Mouse (Mus musculus) limb, embryonic 12.5 days (tissue): ENCODE measurements around the gene Emc8. TPM values are rescaled to one million over a fixed set of nuclear protein-coding genes. Genes with fewer than 3 reads are reported as not detected.

Experiments used
- ATAC-seq: fragments of 200-750 bp; cut with Nextera tagmentation; 2 replicates; pipeline ENCODE4 v1.8.0; 2017; ENCODE audit warnings: low read depth, moderate TSS enrichment; ENCODE audit not compliant: insufficient number of reproducible peaks, insufficient read depth, low FRiP score, low TSS enrichment
- H3K27ac ChIP-seq: fragments of 300-500 bp; sonication (generic); 2 replicates; pipeline ENCODE4 v1.5.1; 2016; ENCODE audit warnings: mild to moderate bottlenecking, moderate library complexity
- H3K27me3 ChIP-seq: fragments of 300-500 bp; sonication (generic); 2 replicates; pipeline ENCODE4 v1.6.1; 2016; ENCODE audit warnings: mild to moderate bottlenecking, moderate library complexity
- H3K36me3 ChIP-seq: fragments of 300-500 bp; sonication (generic); 2 replicates; pipeline ENCODE4 v1.6.1; 2016; ENCODE audit warnings: mild to moderate bottlenecking, moderate library complexity
- H3K4me1 ChIP-seq: fragments of 300-500 bp; sonication (generic); replicated peaks from 2 replicates; pipeline ENCODE4 v1.6.1; 2016
- H3K4me2 ChIP-seq: fragments of 300-500 bp; sonication (generic); 2 replicates; pipeline ENCODE4 v1.6.1; 2016; ENCODE audit warnings: mild to moderate bottlenecking, moderate library complexity
- H3K4me3 ChIP-seq: fragments of 300-500 bp; sonication (generic); replicated peaks from 2 replicates; pipeline ENCODE4 v1.5.1; 2016; ENCODE audit warnings: mild to moderate bottlenecking
- H3K9ac ChIP-seq: fragments of 300-500 bp; sonication (generic); replicated peaks from 2 replicates; pipeline ENCODE4 v1.6.1; 2016; ENCODE audit warnings: mild to moderate bottlenecking, moderate library complexity
- H3K9me3 ChIP-seq: fragments of 300-500 bp; sonication (generic); 2 replicates; pipeline ENCODE4 v1.6.1; 2016; ENCODE audit warnings: mild to moderate bottlenecking, moderate library complexity
- WGBS: fragments of 180-500 bp; shearing (Covaris S2); methylation state at CpG from one replicate; pipeline ENCODE4 v1.1.7; 2016; 5-methylcytosine and 5-hydroxymethylcytosine counted together
- polyA plus RNA-seq: library from polyadenylated mRNA; unstranded; fragments of >200 nt; fragmentation: Nextera tagmentation; extraction: Ambion mirVana; gene quantifications from 2 replicates; pipeline ENCODE4 v1.2.1, GENCODE M21; 2016

Emc8 gene
- polyA plus RNA-seq, 1 experiment from 2014 or later, result 294 TPM

DNA sequence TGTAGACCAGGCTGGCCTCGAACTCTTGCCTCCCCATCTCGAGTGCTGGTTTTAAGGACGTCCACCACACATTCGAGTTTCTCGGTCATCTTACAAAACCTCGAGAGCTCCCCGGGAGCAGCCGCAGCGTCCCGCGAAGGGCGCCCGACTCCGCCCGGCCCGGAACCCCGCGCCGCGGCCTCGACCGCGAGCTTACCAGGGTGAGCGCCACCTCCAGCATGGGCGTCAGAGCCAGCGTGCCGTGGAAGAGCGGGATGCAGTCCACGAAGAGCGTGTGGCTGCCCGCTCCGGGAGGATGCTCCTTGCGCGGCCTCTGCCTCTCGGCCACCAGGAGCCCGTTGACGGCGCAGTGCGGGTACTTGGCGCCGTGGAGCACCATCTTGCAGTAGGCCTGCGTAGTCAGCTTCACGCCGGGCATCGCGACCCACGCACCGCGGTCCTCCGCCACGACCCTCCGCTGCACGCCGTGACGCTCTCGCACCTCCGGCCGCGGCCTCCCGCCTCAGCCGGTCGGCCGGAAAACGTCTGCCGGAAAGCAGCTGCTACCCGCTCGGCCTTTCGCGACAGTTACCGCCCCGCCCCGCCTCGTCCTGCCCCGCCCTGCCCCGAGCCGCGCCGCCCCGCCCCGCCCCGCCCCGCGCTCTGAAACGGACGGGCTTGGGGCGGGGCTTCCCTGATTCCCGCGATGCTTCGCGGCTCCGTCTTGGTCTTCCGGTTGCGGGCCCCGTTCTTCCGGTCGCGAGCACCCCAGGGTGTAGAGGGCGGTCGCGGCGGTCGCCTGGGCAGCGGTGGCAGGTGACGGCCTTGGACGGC is 606 bp downstream of the Emc8 start, which contains the start of the genes Gm27021 and Cox4i1:
TSS of gene Gm27021 (minus strand) at position 519 of the 813 bp plus-strand sequence.
TSS of gene Cox4i1 (plus strand) at position 662 of the 813 bp plus-strand sequence.
- Histone ChIP-seq H3K9me3 (no peaks in the 10 kb centered on the region), H3K4me1 (peaks cover 43% of the 10 kb centered on the region), H3K4me3 (peak within 1 kb of the TSS; percentile 96), H3K27ac (peak within 1 kb of the TSS; percentile 89), H3K36me3 (peaks cover 56% of the 10 kb centered on the region), H3K9ac (peak within 1 kb of the TSS; percentile 95), H3K27me3 (no peaks in the 10 kb centered on the region), H3K4me2 (peak within 1 kb of the TSS; percentile 88)
- peak; percentile 81 for ATAC-seq
- under 1% methylated on average over 104 of the region's 105 CpGs for WGBS

DNA sequence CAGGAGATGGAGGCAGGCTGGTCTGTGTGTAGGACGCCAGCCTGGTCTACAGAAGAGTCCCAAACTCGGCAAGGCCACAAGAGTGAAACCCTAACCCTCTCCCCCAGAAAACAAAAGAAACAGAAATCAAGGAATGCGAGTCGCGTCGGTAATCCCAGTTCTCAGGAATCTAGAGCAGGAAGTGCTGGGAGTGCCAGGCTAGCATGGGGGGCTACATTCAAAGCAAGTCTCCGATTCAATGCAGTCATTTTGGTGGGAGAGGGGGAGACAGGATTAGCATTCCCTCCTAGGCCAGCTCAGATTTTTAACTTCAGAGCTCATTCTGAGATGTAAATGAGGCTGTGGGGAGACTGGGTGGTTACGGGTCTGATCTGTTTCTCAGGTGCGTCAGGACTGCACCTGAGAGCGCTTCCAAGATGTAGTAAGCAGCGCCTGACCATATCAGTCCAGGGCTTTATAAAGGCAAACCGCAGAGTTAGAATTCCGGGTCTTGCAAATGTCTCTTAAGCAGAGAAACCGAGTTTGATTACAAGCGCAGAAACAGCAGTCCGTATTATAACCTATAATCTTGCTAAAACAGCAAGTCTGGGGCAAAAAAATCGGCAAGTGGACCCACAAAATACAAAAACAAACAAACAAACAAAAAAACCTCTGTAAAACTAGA is 1.4 kb downstream of the Emc8 start:
- Histone ChIP-seq H3K4me3 (peak overlapping the region; percentile 96), H3K36me3 (peaks cover 48% of the 10 kb centered on the region), H3K4me2 (peak overlapping the region; percentile 88), H3K27me3 (no peaks in the 10 kb centered on the region), H3K4me1 (peaks cover 43% of the 10 kb centered on the region), H3K27ac (peak overlapping the region; percentile 89), H3K9me3 (no peaks in the 10 kb centered on the region), H3K9ac (peak overlapping the region; percentile 95)
- no peak for ATAC-seq
- 4% methylated on average over 17 of the region's 17 CpGs for WGBS

DNA sequence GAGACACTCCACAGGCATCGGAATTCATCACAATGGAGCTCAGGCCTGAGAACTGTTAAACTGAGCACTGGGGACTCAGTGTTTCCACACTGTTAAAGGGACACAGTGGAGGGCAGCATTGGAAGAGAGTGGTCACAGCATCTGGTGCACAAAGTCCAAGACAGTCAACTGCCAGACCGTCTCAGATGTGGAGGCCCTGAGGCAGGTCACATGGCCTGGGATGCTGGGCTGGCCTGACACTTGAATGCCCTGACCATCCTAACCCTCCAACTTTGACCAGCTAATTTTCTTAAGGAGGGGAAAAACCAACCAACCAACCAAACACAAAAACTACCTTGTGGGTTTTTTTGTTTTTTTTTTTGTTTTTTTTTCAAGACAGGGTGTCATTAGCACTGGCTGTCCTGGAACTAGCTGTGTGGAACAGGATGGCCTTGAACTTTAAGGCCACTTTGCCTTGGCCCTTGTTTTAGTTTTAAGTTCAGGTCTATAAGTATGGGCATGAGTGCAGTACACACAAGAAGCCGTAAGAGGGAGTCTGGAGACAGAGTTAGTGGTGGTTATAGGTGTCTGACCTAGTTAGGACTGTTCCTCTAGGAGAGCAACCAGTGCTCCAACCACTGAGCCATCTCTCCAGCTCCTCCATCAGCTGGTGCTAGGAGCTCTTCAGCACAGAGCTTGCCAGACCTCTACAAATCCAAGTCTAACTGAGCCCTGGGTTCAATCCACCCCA is 2.5 kb downstream of the Emc8 start:
- WGBS, result 77% methylated on average over 3 of the region's 3 CpGs
- no peak overlapping the region for H3K27ac ChIP-seq

DNA sequence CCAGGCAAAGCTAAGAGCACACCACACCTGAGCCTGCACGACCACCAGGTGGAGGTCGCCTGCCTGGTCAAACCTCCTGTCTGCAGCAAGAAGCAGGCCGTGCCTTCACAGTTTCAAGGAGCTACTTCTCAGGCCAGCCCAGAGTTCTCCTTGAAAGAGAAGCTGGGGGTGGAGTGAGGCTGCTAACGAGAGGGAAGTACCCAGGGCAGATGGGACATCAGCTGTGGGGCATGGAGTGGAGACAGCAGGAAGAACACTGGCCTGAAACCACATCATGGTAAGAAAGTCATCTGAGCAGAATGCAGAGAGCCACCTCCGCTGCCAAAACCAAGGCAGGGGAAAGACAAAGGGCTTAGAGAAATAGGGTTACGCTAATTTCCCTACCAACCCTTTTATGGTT is 3.8 kb downstream of the Emc8 start:
- ATAC-seq, result no peak
- WGBS, result 80% methylated on average over 6 of the region's 6 CpGs
- Histone ChIP-seq H3K27ac (no peak overlapping the region), H3K36me3 (peaks cover 41% of the 10 kb centered on the region), H3K9ac (no peak overlapping the region), H3K4me2 (no peak overlapping the region), H3K27me3 (no peaks in the 10 kb centered on the region), H3K4me1 (peaks cover 35% of the 10 kb centered on the region), H3K9me3 (no peaks in the 10 kb centered on the region), H3K4me3 (no peak overlapping the region)

More for the DNA sequence above, 2.5 kb downstream of the Emc8 start:
- no peaks in the 10 kb centered on the region for H3K27me3 ChIP-seq
- H3K4me3 ChIP-seq, result peak overlapping the region; percentile 96
- peak overlapping the region; percentile 88 for H3K4me2 ChIP-seq
- ATAC-seq, result no peak
- H3K36me3 ChIP-seq, result peaks cover 42% of the 10 kb centered on the region
- H3K9me3 ChIP-seq, result no peaks in the 10 kb centered on the region
- peak overlapping the region; percentile 95; the same call in 1 of the 2 replicates for H3K9ac ChIP-seq
- H3K4me1 ChIP-seq, result peaks cover 41% of the 10 kb centered on the region

DNA sequence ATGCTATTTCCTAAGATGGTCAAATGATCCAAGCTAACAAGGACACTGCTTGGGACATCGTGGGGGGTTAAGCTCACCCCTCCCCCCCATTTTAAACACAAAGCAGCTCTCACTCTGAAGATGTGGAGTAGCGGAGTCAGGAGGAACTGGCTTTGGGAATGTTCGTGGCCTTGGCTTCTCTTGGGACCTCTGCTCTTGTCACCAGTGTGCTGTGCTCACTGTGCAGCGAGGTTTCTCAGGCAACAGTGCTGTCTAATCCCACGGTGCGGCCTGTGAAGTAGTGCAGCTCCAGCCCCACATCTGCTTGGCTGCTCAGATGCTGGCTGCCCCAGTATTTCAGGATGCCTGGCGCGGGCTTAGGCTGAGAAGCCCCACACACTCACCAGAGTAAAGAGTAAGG is 11.0 kb downstream of the Emc8 start:
- Histone ChIP-seq H3K9me3 (no peaks in the 10 kb centered on the region), H3K4me1 (no peaks in the 10 kb centered on the region), H3K27ac (no peak overlapping the region), H3K4me2 (no peak overlapping the region), H3K4me3 (no peak overlapping the region), H3K27me3 (no peaks in the 10 kb centered on the region), H3K36me3 (peaks cover 84% of the 10 kb centered on the region), H3K9ac (no peak overlapping the region)
- ATAC-seq, result no peak
- 93% methylated on average over 8 of the region's 8 CpGs for WGBS

DNA sequence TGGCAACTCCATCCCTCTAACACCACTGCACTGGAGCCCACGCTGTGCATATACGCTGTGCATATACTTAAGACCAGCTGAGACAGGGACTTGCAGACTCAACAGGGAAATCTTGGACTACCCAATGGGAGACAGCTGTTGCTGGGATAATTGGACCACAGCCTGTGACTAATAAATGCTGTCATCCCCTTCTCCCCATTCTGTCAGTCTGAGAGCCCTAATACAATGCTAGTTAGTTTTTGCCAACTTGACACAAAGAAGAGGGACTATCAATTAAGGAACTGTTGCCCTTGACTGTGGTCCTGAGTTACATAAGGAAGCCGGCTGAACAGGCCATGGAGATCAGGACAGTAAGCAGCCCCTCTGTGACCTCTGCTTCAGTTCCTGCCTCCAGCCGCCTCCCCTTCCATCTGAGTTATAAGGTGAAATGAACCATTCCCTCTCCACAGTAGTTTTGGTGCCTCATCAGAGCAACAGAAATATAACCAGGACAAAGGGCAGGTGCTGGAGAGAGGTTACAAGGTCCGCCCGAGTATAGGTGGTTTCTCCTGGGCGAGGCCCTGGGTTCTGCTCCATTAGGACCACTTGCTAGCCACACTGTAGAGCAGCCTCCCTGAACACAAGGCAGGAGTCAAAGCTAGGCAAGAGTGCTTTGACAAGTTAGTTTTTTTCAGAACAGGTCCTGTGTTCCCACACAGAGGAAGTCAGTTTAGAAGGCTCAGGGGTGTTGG is 11.9 kb downstream of the Emc8 start:
- Histone ChIP-seq H3K9me3 (no peaks in the 10 kb centered on the region), H3K4me3 (no peak overlapping the region), H3K4me1 (no peaks in the 10 kb centered on the region), H3K27ac (no peak overlapping the region), H3K4me2 (no peak overlapping the region), H3K27me3 (no peaks in the 10 kb centered on the region), H3K9ac (no peak overlapping the region), H3K36me3 (peaks cover 84% of the 10 kb centered on the region)
- WGBS, result 94% methylated on average over 7 of the region's 7 CpGs
- ATAC-seq, result no peak

DNA sequence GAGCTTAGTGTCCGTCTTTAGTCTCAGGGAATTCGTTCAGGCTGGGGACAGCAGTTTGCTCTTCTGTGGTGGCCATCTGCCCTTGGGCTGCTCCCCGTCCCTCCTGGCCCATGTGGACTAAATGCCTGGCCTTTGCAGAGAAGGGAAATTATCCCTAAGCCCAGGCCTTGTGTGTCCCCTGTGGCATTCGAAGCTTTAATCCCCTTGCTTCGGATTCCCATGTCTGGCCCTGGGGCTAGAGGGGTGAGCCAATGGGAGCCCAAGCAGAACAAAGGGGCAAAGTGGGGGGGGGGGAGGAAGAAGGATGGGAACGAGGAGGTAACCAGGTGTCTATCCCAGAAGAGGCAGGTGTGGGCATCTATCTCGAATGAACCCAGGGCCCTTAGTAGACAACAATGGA is 20.8 kb downstream of the Emc8 start, which contains the start of gene 1190005I06Rik:
TSS of gene 1190005I06Rik (minus strand) at position 101 of the 400 bp plus-strand sequence.
- 59% methylated on average over 7 of the region's 7 CpGs for WGBS
- Histone ChIP-seq H3K9me3 (no peaks in the 10 kb centered on the region), H3K27ac (no peak within 1 kb of the TSS)

DNA sequence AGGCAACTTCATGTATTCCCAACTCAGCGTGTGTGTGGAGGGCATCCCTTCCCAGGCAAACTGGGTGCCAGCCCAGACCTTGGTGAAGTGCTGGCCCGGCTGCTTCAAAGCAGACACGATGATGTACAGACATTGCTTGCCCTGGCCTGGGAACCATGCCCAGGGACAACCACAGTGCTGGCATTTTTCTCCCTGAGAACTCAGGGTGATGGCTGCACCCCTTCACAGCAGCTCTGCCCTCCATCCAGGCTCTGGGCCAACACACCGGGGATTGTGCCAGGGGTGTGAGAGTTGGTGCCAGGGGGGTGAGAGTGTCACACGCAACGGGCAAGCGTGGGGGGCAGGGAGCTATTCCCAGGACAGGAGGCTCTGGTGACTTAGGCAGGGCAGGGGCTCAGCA is 23.7 kb downstream of the Emc8 start:
- Histone ChIP-seq H3K4me3 (no peak overlapping the region), H3K27ac (no peak overlapping the region), H3K36me3 (no peaks in the 10 kb centered on the region), H3K9me3 (no peaks in the 10 kb centered on the region), H3K9ac (no peak overlapping the region), H3K27me3 (no peaks in the 10 kb centered on the region), H3K4me1 (no peaks in the 10 kb centered on the region; the same call in 1 of the 2 replicates), H3K4me2 (no peak overlapping the region)
- 84% methylated on average over 7 of the region's 7 CpGs for WGBS
- ATAC-seq, result no peak

More for the DNA sequence above, 20.8 kb downstream of the Emc8 start, which contains the start of gene 1190005I06Rik:
- no peak within 1 kb of the TSS for H3K9ac ChIP-seq
- no peak within 1 kb of the TSS for H3K4me2 ChIP-seq
- H3K4me3 ChIP-seq, result no peak within 1 kb of the TSS
- no peak for ATAC-seq
- no peaks in the 10 kb centered on the region; the same call in 1 of the 2 replicates for H3K4me1 ChIP-seq
- peaks cover 10% of the 10 kb centered on the region; the same call in 1 of the 2 replicates for H3K36me3 ChIP-seq
- H3K27me3 ChIP-seq, result no peaks in the 10 kb centered on the region

DNA sequence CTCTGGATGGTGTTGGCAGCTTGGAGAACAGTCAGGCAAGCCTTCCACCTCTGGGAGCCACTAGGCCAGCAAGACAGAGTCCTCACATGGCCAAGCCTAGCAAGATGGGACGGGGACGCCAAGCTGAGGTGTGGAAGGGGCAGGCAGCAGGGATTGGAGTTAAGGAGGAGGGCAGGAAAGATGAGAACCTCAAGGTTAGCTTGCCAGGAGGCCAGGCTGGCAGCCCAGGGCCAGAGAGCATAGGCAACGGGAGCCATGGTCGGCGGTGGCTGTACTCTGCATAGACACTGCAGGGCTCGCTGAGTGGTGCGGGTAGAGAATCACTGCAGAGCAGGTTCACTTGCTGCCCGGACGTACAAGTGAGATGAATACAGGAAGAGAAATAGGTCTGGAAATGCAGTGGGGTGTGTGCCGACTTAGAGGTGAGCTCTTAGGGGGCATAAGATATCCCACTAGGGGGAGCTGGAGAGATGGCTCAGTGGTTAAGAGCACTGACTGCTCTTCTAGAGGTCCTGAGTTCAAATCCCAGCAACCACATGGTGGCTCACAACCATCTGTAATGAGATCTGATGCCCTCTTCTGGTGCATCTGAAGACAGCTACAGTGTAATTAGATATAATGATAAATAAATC is 26.2 kb downstream of the Emc8 start:
- no peak overlapping the region for H3K27ac ChIP-seq

DNA sequence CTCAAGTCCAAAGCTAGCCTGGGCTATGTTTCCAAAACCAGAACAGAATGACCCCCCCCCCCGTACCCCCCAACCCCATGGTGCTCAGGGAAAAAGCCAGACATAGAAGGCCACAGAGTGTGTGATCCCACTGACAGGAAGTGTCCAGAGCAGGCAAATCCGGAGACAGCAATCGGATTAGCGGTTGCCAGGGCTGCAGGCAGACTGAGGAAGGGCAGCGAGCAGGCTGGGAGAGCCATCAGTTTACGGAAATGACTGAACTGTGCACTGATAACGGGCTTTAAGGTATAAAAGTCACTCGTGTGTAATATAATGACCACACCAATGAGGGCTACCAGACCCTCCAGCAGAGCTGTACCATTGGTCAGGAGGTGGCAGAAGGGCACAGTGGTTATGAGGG is 27.1 kb downstream of the Emc8 start:
- Histone ChIP-seq H3K27ac (no peak overlapping the region), H3K4me1 (no peaks in the 10 kb centered on the region; the same call in 1 of the 2 replicates), H3K27me3 (no peaks in the 10 kb centered on the region), H3K36me3 (no peaks in the 10 kb centered on the region), H3K9me3 (no peaks in the 10 kb centered on the region), H3K4me3 (no peak overlapping the region), H3K4me2 (no peak overlapping the region), H3K9ac (no peak overlapping the region)
- 37% methylated on average over 8 of the region's 8 CpGs for WGBS
- no peak for ATAC-seq

More for the DNA sequence above, 26.2 kb downstream of the Emc8 start:
- 79% methylated on average over 10 of the region's 10 CpGs for WGBS
- H3K4me1 ChIP-seq, result no peaks in the 10 kb centered on the region; the same call in 1 of the 2 replicates
- H3K9ac ChIP-seq, result no peak overlapping the region
- ATAC-seq, result no peak
- H3K9me3 ChIP-seq, result no peaks in the 10 kb centered on the region
- H3K4me3 ChIP-seq, result no peak overlapping the region
- no peaks in the 10 kb centered on the region for H3K36me3 ChIP-seq
- no peaks in the 10 kb centered on the region for H3K27me3 ChIP-seq
- H3K4me2 ChIP-seq, result no peak overlapping the region
